Mouse (Mus musculus) lung, embryonic 15.5 days (tissue): ENCODE measurements around the gene Btbd3. TPM values are rescaled to one million over a fixed set of nuclear protein-coding genes. Genes with fewer than 3 reads are reported as not detected.
A peak's percentile ranks its signal among the peaks of the same experiment; 100 is the strongest.

ENCODE experiments used
- ATAC-seq: fragments of 200-750 bp; cut with Nextera tagmentation; 2 replicates; pipeline ENCODE4 v1.8.0; 2017; ENCODE audit warnings: moderate number of reproducible peaks, borderline replicate concordance; ENCODE audit not compliant: low FRiP score, low TSS enrichment; ENCODE audit errors: extremely low read depth
- H3K27ac ChIP-seq: fragments of 300-500 bp; sonication (generic); 2 replicates; pipeline ENCODE4 v1.5.1; 2015; ENCODE audit warnings: moderate library complexity, mild to moderate bottlenecking, inconsistent platforms
- H3K27me3 ChIP-seq: fragments of 300-500 bp; sonication (generic); 2 replicates; pipeline ENCODE4 v1.6.1; 2015; ENCODE audit warnings: inconsistent platforms
- H3K36me3 ChIP-seq: fragments of 300-500 bp; sonication (generic); 2 replicates; pipeline ENCODE4 v1.6.1; 2015; ENCODE audit warnings: inconsistent platforms
- H3K4me1 ChIP-seq: fragments of 300-500 bp; sonication (generic); 2 replicates; pipeline ENCODE4 v1.6.1; 2015; ENCODE audit warnings: inconsistent platforms
- H3K4me2 ChIP-seq: fragments of 300-500 bp; sonication (generic); 2 replicates; pipeline ENCODE4 v1.6.1; 2015; ENCODE audit warnings: inconsistent platforms, mild to moderate bottlenecking, moderate library complexity
- H3K4me3 ChIP-seq: fragments of 300-500 bp; sonication (generic); 2 replicates; pipeline ENCODE4 v1.5.1; 2015; ENCODE audit warnings: mild to moderate bottlenecking, inconsistent platforms
- H3K9ac ChIP-seq: fragments of 300-500 bp; sonication (generic); 2 replicates; pipeline ENCODE4 v1.6.1; 2015; ENCODE audit warnings: inconsistent platforms
- H3K9me3 ChIP-seq: fragments of 300-500 bp; sonication (generic); 2 replicates; pipeline ENCODE4 v1.6.1; 2016; ENCODE audit warnings: inconsistent platforms
- WGBS: fragments of 180-500 bp; shearing (Covaris S2); methylation state at CpG from one replicate; pipeline ENCODE4 v1.1.7; 2015; 5-methylcytosine and 5-hydroxymethylcytosine counted together
- polyA plus RNA-seq: library from polyadenylated mRNA; unstranded; fragments of >200 nt; fragmentation: Nextera tagmentation; extraction: Ambion mirVana; gene quantifications from 2 replicates; pipeline ENCODE4 v1.2.1, GENCODE M21; 2015

Btbd3 gene
- polyA plus RNA-seq, 1 experiment from 2014 or later = 35.8 TPM

DNA sequence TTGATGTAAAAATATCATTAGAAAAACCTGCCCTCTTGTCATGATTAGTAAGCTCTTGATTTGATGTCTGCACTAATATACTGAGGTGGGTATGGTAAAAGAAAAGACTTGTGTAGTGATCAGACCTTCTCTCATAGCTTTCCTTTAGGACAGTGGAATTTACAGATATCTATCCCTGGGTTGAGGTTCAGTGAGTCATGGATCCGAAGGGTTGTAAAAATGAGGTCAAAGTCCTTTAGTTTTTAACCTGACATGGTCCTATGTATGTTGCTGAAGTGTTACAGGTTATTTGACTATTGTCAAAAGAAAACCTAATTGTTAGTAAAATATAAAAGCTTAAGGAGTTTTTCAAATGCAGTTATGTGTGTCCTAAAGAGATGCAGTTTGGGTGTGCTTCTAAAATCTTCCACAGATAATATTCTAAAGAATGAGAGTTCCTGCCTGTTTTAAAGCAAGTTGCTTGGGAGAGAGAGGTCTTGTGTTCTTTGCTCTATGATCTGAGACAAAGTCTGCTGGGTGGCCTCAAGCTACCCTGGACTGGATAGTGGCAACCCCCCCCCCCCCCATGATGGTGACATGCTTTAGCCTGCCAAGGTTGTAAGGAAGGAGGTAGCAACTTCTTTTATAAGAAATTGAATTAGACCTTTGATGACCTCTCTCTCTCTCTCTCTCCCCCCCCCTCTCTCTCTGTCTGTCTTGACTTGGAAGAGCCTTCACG lies 234.5 kb downstream of the Btbd3 start:
- Histone ChIP-seq H3K27me3 (no peaks in the 10 kb centered on the region), H3K36me3 (no peaks in the 10 kb centered on the region), H3K27ac (no peak overlapping the region), H3K4me2 (no peak overlapping the region), H3K9me3 (no peaks in the 10 kb centered on the region), H3K9ac (no peak overlapping the region), H3K4me3 (no peak overlapping the region), H3K4me1 (no peaks in the 10 kb centered on the region)
- ATAC-seq = no peak
- 82% methylated on average over 2 of the region's 2 CpGs for WGBS

GRCm38 (mm10) chr2:138492176-138492575 lies 235.8 kb downstream of the Btbd3 start:
- no peaks in the 10 kb centered on the region for H3K36me3 ChIP-seq
- H3K9me3 ChIP-seq = no peaks in the 10 kb centered on the region
- H3K9ac ChIP-seq = no peak overlapping the region
- H3K4me2 ChIP-seq = no peak overlapping the region
- H3K4me1 ChIP-seq = no peaks in the 10 kb centered on the region
- H3K27ac ChIP-seq = no peak overlapping the region
- H3K27me3 ChIP-seq = no peaks in the 10 kb centered on the region
- no peak for ATAC-seq
- no peak overlapping the region for H3K4me3 ChIP-seq

GRCm38 (mm10) chr2:138503866-138504380 lies 247.6 kb downstream of the Btbd3 start:
- 78% methylated on average over 12 of the region's 12 CpGs for WGBS
- H3K9me3 ChIP-seq = no peaks in the 10 kb centered on the region
- H3K4me1 ChIP-seq = no peaks in the 10 kb centered on the region
- no peak for ATAC-seq
- no peak overlapping the region for H3K27ac ChIP-seq
- H3K4me3 ChIP-seq = no peak overlapping the region
- no peaks in the 10 kb centered on the region for H3K27me3 ChIP-seq
- no peak overlapping the region for H3K9ac ChIP-seq
- no peaks in the 10 kb centered on the region for H3K36me3 ChIP-seq
- H3K4me2 ChIP-seq = no peak overlapping the region

- no peaks in the 10 kb centered on the region for H3K27me3 ChIP-seq
- H3K4me2 ChIP-seq = no peak overlapping the region
- WGBS = 54% methylated on average over 4 of the region's 4 CpGs
- no peaks in the 10 kb centered on the region for H3K9me3 ChIP-seq
- H3K9ac ChIP-seq = no peak overlapping the region
- no peaks in the 10 kb centered on the region for H3K4me1 ChIP-seq
- H3K27ac ChIP-seq = no peak overlapping the region
- no peak for ATAC-seq
- H3K4me3 ChIP-seq = no peak overlapping the region
- H3K36me3 ChIP-seq = no peaks in the 10 kb centered on the region
Measured at GRCm38 (mm10) chr2:138515531-138515930, 259.2 kb downstream of the Btbd3 start.

GRCm38 (mm10) chr2:138528461-138528860 lies 272.1 kb downstream of the Btbd3 start:
- Histone ChIP-seq H3K9ac (no peak overlapping the region), H3K9me3 (no peaks in the 10 kb centered on the region), H3K4me3 (no peak overlapping the region), H3K27me3 (no peaks in the 10 kb centered on the region), H3K4me2 (no peak overlapping the region), H3K36me3 (no peaks in the 10 kb centered on the region), H3K27ac (no peak overlapping the region), H3K4me1 (no peaks in the 10 kb centered on the region)
- ATAC-seq = no peak
- WGBS = 63% methylated on average over 1 of the region's 1 CpGs

DNA sequence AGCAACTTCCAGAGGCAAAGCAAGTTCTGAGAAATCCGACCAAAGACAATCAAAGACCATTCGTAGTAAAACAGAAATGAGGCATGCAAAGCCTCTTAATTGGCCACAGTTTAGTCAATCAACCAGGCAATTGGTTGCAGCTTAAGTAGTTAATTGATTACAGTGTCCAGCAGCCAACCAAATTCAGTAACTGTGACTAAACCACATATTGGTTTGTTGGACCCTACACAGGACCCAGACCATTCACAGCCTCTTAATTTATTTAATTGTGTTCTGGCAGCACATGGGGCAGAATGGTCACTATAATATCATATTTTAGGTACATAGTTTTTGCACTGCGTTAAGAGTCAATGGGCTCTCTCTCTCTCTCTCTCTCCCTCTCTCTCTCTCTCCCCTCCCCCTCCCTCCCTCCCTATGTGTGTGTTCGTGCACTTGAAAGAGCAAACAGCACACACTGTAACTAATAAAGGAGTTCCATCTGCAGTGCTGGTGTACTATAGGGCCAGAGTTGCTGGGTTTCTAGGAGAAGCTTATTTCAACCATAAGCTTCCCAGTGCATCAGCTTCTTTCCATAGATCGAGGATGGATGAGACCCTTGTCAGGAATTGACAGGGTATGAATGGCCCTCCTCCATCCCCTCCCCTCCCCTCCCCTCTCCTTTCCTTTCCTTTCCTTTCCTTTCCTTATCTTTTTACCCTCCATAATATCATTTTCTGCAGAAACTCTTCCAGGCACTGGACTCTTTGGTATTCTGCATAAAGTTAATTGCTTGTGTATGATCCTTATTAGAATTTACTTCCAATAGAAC lies 275.0 kb downstream of the Btbd3 start:
- Histone ChIP-seq H3K4me2 (no peak overlapping the region), H3K27me3 (no peaks in the 10 kb centered on the region), H3K9ac (no peak overlapping the region), H3K4me3 (no peak overlapping the region), H3K4me1 (no peaks in the 10 kb centered on the region), H3K9me3 (no peaks in the 10 kb centered on the region), H3K36me3 (no peaks in the 10 kb centered on the region), H3K27ac (no peak overlapping the region)
- 69% methylated on average over 5 of the region's 5 CpGs for WGBS
- ATAC-seq = no peak

DNA sequence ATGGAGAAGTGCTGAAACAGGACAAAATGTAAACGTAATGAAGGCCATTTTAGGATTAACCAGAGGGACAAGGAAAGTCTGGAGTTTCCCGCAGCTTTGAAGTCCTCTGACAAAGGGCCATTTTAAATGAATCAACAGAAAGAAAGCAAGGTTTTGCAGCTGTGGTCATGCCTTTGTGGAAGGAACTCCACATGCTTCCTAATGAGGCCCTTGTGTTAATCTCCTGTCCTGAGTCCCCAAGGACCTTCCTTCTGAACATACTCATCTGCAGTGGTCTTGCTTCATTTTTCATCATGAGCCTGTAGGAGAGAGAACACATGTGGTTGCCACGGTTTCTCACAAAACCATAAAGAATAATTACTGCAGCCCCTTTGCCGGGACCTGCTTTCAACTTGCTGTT lies 275.6 kb downstream of the Btbd3 start:
- Histone ChIP-seq H3K4me1 (no peaks in the 10 kb centered on the region), H3K27me3 (no peaks in the 10 kb centered on the region), H3K4me3 (no peak overlapping the region), H3K9me3 (no peaks in the 10 kb centered on the region), H3K9ac (no peak overlapping the region), H3K4me2 (no peak overlapping the region), H3K27ac (no peak overlapping the region), H3K36me3 (no peaks in the 10 kb centered on the region)
- ATAC-seq = no peak
- WGBS = 59% methylated on average over 4 of the region's 4 CpGs

- Histone ChIP-seq H3K4me3 (no peak overlapping the region), H3K27me3 (no peaks in the 10 kb centered on the region), H3K36me3 (no peaks in the 10 kb centered on the region), H3K4me1 (no peaks in the 10 kb centered on the region), H3K9ac (no peak overlapping the region), H3K4me2 (no peak overlapping the region), H3K9me3 (no peaks in the 10 kb centered on the region), H3K27ac (no peak overlapping the region)
- 78% methylated on average over 3 of the region's 3 CpGs for WGBS
- ATAC-seq = no peak
Measured at GRCm38 (mm10) chr2:138539655-138540054, 283.3 kb downstream of the Btbd3 start.

GRCm38 (mm10) chr2:138548990-138549389 lies 292.6 kb downstream of the Btbd3 start:
- Histone ChIP-seq H3K4me2 (no peak overlapping the region), H3K36me3 (no peaks in the 10 kb centered on the region), H3K27me3 (no peaks in the 10 kb centered on the region), H3K9me3 (no peaks in the 10 kb centered on the region), H3K4me1 (no peaks in the 10 kb centered on the region), H3K4me3 (no peak overlapping the region), H3K27ac (no peak overlapping the region), H3K9ac (no peak overlapping the region)
- no peak for ATAC-seq
- WGBS = 79% methylated on average over 2 of the region's 2 CpGs

GRCm38 (mm10) chr2:138551516-138551915 lies 295.2 kb downstream of the Btbd3 start:
- no peaks in the 10 kb centered on the region for H3K36me3 ChIP-seq
- no peaks in the 10 kb centered on the region for H3K27me3 ChIP-seq
- WGBS = 44% methylated on average over 5 of the region's 5 CpGs
- ATAC-seq = peak; percentile 70; the same call in 1 of the 2 replicates
- H3K9me3 ChIP-seq = no peaks in the 10 kb centered on the region
- no peak overlapping the region for H3K9ac ChIP-seq
- no peak overlapping the region for H3K4me2 ChIP-seq
- no peaks in the 10 kb centered on the region for H3K4me1 ChIP-seq
- H3K4me3 ChIP-seq = no peak overlapping the region
- no peak overlapping the region for H3K27ac ChIP-seq

DNA sequence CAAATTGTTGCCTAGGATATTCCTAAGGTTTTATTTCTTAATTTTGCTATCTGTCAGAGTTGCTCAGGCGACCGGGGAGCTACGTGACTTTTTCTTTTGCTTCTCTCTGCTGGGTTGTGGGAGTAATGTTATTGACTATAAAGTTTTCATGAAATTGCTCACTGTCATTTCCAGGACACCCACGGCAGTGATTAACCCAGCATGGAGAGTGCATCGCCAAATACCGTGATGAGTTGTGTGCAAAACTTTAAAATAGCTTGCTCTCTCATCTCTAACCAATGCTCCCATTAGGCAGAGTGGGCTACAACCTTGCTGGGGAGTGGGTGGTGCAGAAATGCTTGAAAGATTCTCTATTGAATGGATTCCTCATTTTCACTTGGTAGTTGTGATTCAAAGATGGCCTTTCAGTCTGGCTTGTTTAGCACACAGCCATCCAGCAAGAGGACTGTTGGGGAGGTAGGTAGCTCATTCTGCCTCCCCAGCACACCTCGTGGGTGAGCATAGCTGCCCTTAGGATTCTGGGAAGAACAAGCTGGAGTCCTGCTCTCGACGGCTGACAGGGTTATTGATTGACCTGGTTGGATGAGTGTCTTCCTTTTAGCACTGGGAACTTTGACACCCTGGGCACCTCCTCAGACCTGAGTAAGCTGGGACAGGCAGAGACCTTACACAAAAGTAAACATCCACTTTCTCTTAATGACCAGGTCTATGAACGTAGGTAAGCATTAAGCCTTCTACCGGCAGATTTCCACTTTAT lies 298.9 kb downstream of the Btbd3 start:
- 69% methylated on average over 11 of the region's 11 CpGs for WGBS
- H3K27me3 ChIP-seq = no peaks in the 10 kb centered on the region
- no peaks in the 10 kb centered on the region for H3K9me3 ChIP-seq
- ATAC-seq = no peak
- no peaks in the 10 kb centered on the region for H3K4me1 ChIP-seq
- no peak overlapping the region for H3K4me2 ChIP-seq
- no peak overlapping the region for H3K27ac ChIP-seq
- no peak overlapping the region for H3K9ac ChIP-seq
- H3K36me3 ChIP-seq = no peaks in the 10 kb centered on the region
- H3K4me3 ChIP-seq = no peak overlapping the region

- Histone ChIP-seq H3K27ac (no peak overlapping the region), H3K4me2 (no peak overlapping the region), H3K9ac (no peak overlapping the region), H3K4me1 (no peaks in the 10 kb centered on the region), H3K4me3 (no peak overlapping the region), H3K36me3 (no peaks in the 10 kb centered on the region), H3K9me3 (no peaks in the 10 kb centered on the region), H3K27me3 (no peaks in the 10 kb centered on the region)
- no peak for ATAC-seq
- WGBS = 69% methylated on average over 2 of the region's 2 CpGs
Measured at GRCm38 (mm10) chr2:138585930-138586329, 329.6 kb downstream of the Btbd3 start.
